Mouse (Mus musculus) CH12.LX (cell line): ENCODE results near the gene Gm4871.

Experiments
- BHLHE40 ChIP-seq: IDR thresholded peaks from 2 replicates; pipeline ENCODE4 v1.6.1; 2011; ENCODE audit warnings: mild to moderate bottlenecking, low read depth, low read length, improper control_type of control experiment
- CTCF ChIP-seq, 2 experiments: IDR thresholded peaks in 1 of 2; conservative IDR thresholded peaks in 1 of 2; 2 replicates each; pipeline ENCODE4 v1.5.1; 2011 to 2012; ENCODE audit warnings: low read depth in 2 of 2, low read length in 2 of 2, improper control_type of control experiment in 1 of 2, inconsistent platforms in 1 of 2, mild to moderate bottlenecking in 1 of 2, moderate library complexity in 1 of 2
- MAX ChIP-seq: IDR thresholded peaks from 2 replicates; pipeline ENCODE4 v1.6.1; 2011; ENCODE audit warnings: low read length, improper control_type of control experiment
- RAD21 ChIP-seq: IDR thresholded peaks from 2 replicates; pipeline ENCODE4 v1.6.1; 2011; ENCODE audit warnings: low read depth, mild to moderate bottlenecking, low read length, improper control_type of control experiment, moderate library complexity

- TF ChIP-seq RAD21 (no peak), CTCF (conservative IDR thresholded peaks at IDR 0.05 in 1 of 2, IDR thresholded peaks at IDR 0.05 in 1 of 2; ENCODE audit: low read depth in 2 of 2, low read length in 2 of 2) (peak; percentile 13 to 20; a peak in 1 of 4 replicates), MAX (no peak), BHLHE40 (no peak)
Observed at GRCm38 (mm10) chr5:144984839-144985238, 47.7 kb downstream of the Gm4871 start.
